Mouse (Mus musculus): Measurements from ENCODE around the gene Zfp524. TPM values are rescaled to one million over a fixed set of nuclear protein-coding genes. Genes with fewer than 3 reads are reported as not detected.

Zfp524 gene
- total and polyA plus RNA-seq, 2 experiments from 2014 or later, result 11.0 to 12.5 TPM

- TF ChIP-seq CTCF (IDR thresholded peaks at IDR 0.05; ENCODE audit: low read depth) (no peak), EP300 (IDR thresholded peaks at IDR 0.05; ENCODE audit: low read depth) (no peak)
- no peak for DNase-seq (ENCODE audit: low spot score)
- WGBS, result 5% methylated on average over 9 of the region's 12 CpGs
- peak overlapping the region; percentile 67 for H3K4me3 ChIP-seq (ENCODE audit: low read depth, low read length)
- peaks cover 54% of the 10 kb centered on the region for H3K27me3 ChIP-seq (ENCODE audit: control insufficient read depth, insufficient read depth, low read length)
- H3K27ac ChIP-seq (ENCODE audit: low read depth), result no peak overlapping the region
- no peaks in the 10 kb centered on the region for H3K36me3 ChIP-seq (replicated peaks; ENCODE audit: control insufficient read depth, insufficient read depth, low read length)
- peaks cover 15% of the 10 kb centered on the region for H3K4me1 ChIP-seq (ENCODE audit: control insufficient read depth, insufficient read depth)
- no peak for ATAC-seq (ENCODE audit: insufficient read depth, low read depth)
- H3K9me3 ChIP-seq (replicated peaks; ENCODE audit: control insufficient read depth, low read length), result no peaks in the 10 kb centered on the region
- peak overlapping the region; percentile 92 for H3K4me2 ChIP-seq (ENCODE audit: low read depth, low read length)
- peak overlapping the region; percentile 36 for H3K9ac ChIP-seq (replicated peaks; ENCODE audit: low read depth, low read length)
These were observed 38.2 kb downstream of the Zfp524 start for GRCm38 (mm10) chr7:5052438-5052837.

- no peaks in the 10 kb centered on the region for H3K9me3 ChIP-seq (replicated peaks; ENCODE audit: control insufficient read depth, low read length)
- peak overlapping the region; percentile 36 for H3K9ac ChIP-seq (replicated peaks; ENCODE audit: low read depth, low read length)
- ATAC-seq (ENCODE audit: insufficient read depth, low read depth), result no peak
- no peaks in the 10 kb centered on the region for H3K36me3 ChIP-seq (replicated peaks; ENCODE audit: control insufficient read depth, insufficient read depth, low read length)
- WGBS, result 8% methylated on average over 41 of the region's 45 CpGs
- H3K4me2 ChIP-seq (ENCODE audit: low read depth, low read length), result peak overlapping the region; percentile 92
- TF ChIP-seq EP300 (IDR thresholded peaks at IDR 0.05; ENCODE audit: low read depth), result no peak
- no peak for TF ChIP-seq CTCF (IDR thresholded peaks at IDR 0.05; ENCODE audit: low read depth)
- no peak overlapping the region for H3K27ac ChIP-seq (ENCODE audit: low read depth)
- peak overlapping the region; percentile 67 for H3K4me3 ChIP-seq (ENCODE audit: low read depth, low read length)
- H3K4me1 ChIP-seq (ENCODE audit: control insufficient read depth, insufficient read depth), result peaks cover 15% of the 10 kb centered on the region
- no peak for DNase-seq (ENCODE audit: low spot score)
- peaks cover 59% of the 10 kb centered on the region for H3K27me3 ChIP-seq (ENCODE audit: control insufficient read depth, insufficient read depth, low read length)
These were observed 38.7 kb downstream of the Zfp524 start for GRCm38 (mm10) chr7:5052931-5053343.

- H3K4me3 ChIP-seq (ENCODE audit: low read depth, low read length), result peak overlapping the region; percentile 67
These were observed 39.4 kb downstream of the Zfp524 start for GRCm38 (mm10) chr7:5053456-5054179.

GRCm38 (mm10) chr7:5056651-5057263 lies 42.5 kb downstream of the Zfp524 start:
- DNase-seq (ENCODE audit: low spot score) (no peak), ATAC-seq (ENCODE audit: insufficient read depth, low read depth) (no peak)
- Histone ChIP-seq H3K36me3 (replicated peaks; ENCODE audit: control insufficient read depth, insufficient read depth, low read length) (no peaks in the 10 kb centered on the region), H3K4me3 (ENCODE audit: low read depth, low read length) (peak overlapping the region; percentile 33), H3K27ac (ENCODE audit: low read depth) (no peak overlapping the region), H3K4me2 (ENCODE audit: low read depth, low read length) (peak overlapping the region; percentile 55), H3K27me3 (ENCODE audit: control insufficient read depth, insufficient read depth, low read length) (peaks cover 65% of the 10 kb centered on the region), H3K9me3 (replicated peaks; ENCODE audit: control insufficient read depth, low read length) (no peaks in the 10 kb centered on the region), H3K4me1 (ENCODE audit: control insufficient read depth, insufficient read depth) (peaks cover 14% of the 10 kb centered on the region), H3K9ac (replicated peaks; ENCODE audit: low read depth, low read length) (peak overlapping the region; percentile 21; the same call in 1 of the 2 replicates)
- WGBS, result 2% methylated on average over 52 of the region's 55 CpGs
- TF ChIP-seq EP300 (IDR thresholded peaks at IDR 0.05; ENCODE audit: low read depth), result no peak
- TF ChIP-seq CTCF (IDR thresholded peaks at IDR 0.05; ENCODE audit: low read depth), result no peak

More at GRCm38 (mm10) chr7:5053456-5054179, 39.4 kb downstream of the Zfp524 start:
- Histone ChIP-seq H3K36me3 (replicated peaks; ENCODE audit: control insufficient read depth, insufficient read depth, low read length) (no peaks in the 10 kb centered on the region), H3K9me3 (replicated peaks; ENCODE audit: control insufficient read depth, low read length) (no peaks in the 10 kb centered on the region), H3K4me2 (ENCODE audit: low read depth, low read length) (peak overlapping the region; percentile 92), H3K27ac (ENCODE audit: low read depth) (no peak overlapping the region), H3K9ac (replicated peaks; ENCODE audit: low read depth, low read length) (no peak overlapping the region), H3K27me3 (ENCODE audit: control insufficient read depth, insufficient read depth, low read length) (peaks cover 65% of the 10 kb centered on the region), H3K4me1 (ENCODE audit: control insufficient read depth, insufficient read depth) (peaks cover 15% of the 10 kb centered on the region)
- DNase-seq (ENCODE audit: low spot score) (no peak), ATAC-seq (ENCODE audit: insufficient read depth, low read depth) (no peak)
- WGBS, result 12% methylated on average over 32 of the region's 32 CpGs
- TF ChIP-seq EP300 (IDR thresholded peaks at IDR 0.05; ENCODE audit: low read depth) (no peak), CTCF (IDR thresholded peaks at IDR 0.05; ENCODE audit: low read depth) (no peak)

GRCm38 (mm10) chr7:5057381-5057780 lies 43.2 kb downstream of the Zfp524 start:
- 32% methylated on average over 8 of the region's 8 CpGs for WGBS
- Histone ChIP-seq H3K4me1 (ENCODE audit: control insufficient read depth, insufficient read depth) (peaks cover 11% of the 10 kb centered on the region), H3K27me3 (ENCODE audit: control insufficient read depth, insufficient read depth, low read length) (peaks cover 61% of the 10 kb centered on the region), H3K36me3 (replicated peaks; ENCODE audit: control insufficient read depth, insufficient read depth, low read length) (no peaks in the 10 kb centered on the region), H3K27ac (ENCODE audit: low read depth) (no peak overlapping the region), H3K4me3 (ENCODE audit: low read depth, low read length) (no peak overlapping the region; the same call in 1 of the 2 replicates), H3K4me2 (ENCODE audit: low read depth, low read length) (no peak overlapping the region), H3K9ac (replicated peaks; ENCODE audit: low read depth, low read length) (no peak overlapping the region), H3K9me3 (replicated peaks; ENCODE audit: control insufficient read depth, low read length) (no peaks in the 10 kb centered on the region)
- ATAC-seq (ENCODE audit: insufficient read depth, low read depth) (no peak), DNase-seq (ENCODE audit: low spot score) (no peak)
- no peak for TF ChIP-seq CTCF (IDR thresholded peaks at IDR 0.05; ENCODE audit: low read depth)
- TF ChIP-seq EP300 (IDR thresholded peaks at IDR 0.05; ENCODE audit: low read depth), result no peak
